In the genomic region with DNA sequence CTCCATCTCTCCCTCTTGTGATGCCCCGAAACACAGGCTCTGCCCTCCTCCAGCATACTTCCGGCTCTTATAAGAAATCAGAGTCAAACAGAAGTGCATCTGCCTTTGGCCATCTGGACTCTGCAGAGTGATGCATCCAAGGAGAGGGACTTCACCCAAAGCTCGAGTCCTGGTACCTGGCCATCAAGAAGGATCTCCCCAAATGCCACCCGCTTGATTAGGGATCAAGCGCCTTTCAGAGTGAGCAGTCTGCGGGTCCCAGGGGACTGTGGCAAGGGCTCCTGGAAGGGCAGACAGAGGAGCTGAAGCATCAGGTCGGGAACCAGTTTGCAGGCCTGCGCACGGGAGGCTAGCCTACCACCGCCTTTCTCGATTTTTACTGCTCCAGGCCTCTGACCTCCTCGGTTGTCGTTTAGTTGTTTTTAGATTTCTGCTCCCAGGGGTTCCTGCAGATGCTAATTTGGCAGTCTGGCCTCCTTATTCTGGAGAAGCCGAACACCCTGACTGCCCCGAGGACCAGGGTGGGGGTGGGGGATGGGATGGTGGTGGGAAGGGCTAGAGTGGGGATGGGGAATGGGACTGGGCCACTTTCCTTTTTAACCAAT, we compare ENCODE assay signal across 24 mouse cellular contexts. TPM values are rescaled to one million over a fixed set of nuclear protein-coding genes. Genes with fewer than 3 reads are reported as not detected.
A peak's percentile ranks its signal among the peaks of the same experiment; 100 is the strongest.
DNase-seq lines count a peak whose midpoint lies in the region; TF ChIP-seq lines count a peak whose summit lies in the region.
"Had no signal": no experiment of that assay in that cellular context is flagged by ENCODE, and none has a peak within 500 bp of the region (broad histone marks: within the 10 kb centered on the region; RNA-seq: fewer than 3 reads in every experiment).

No protein-coding gene starts in this region.

- TF ChIP-seq EP300 in heart, adult 2 months (IDR thresholded peaks at IDR 0.05; ENCODE audit: insufficient read depth, low read depth, low read length), result no peak

- no peak overlapping the region for H3K4me3 ChIP-seq in heart, adult 2 months
- no peak overlapping the region for H3K4me3 ChIP-seq in embryonic fibroblast, embryonic 13.5 days (ENCODE audit: insufficient read depth, low read length)
- H3K4me3 ChIP-seq in small intestine, adult 2 months (ENCODE audit: low read depth, low read length), result no peak overlapping the region
- H3K4me3 ChIP-seq: embryonic facial prominence, embryonic 12.5 days; erythroblast, embryonic 14.5 days; forebrain, embryonic 12.5 days; limb, embryonic 15.5 days; megakaryocyte, embryonic 14.5 days; stomach, embryonic 15.5 days had no signal

- intact Hi-C loops in heart, adult 2 months (cut with DNase I), result no loop called here
- intact Hi-C loops in heart, postnatal 36 days (cut with DNase I), result no loop called here
- intact Hi-C loops in left cerebral cortex, postnatal 4 days (cut with DNase I), result loop anchor here (10.0 kb wide), 1 partner anchor 202 kb away; no protein-coding TSS in a partner anchor
- intact Hi-C loops in left cerebral cortex, postnatal 36 days (cut with DNase I), result no loop called here

- 69% methylated on average over 15 of the region's 15 CpGs for WGBS in heart, adult 2 months
- WGBS in small intestine, adult 2 months, result 84% methylated on average over 15 of the region's 15 CpGs

- H3K27me3 ChIP-seq in heart, adult 2 months (ENCODE audit: control insufficient read depth, insufficient read depth, low read length), result no peaks in the 10 kb centered on the region
- no peaks in the 10 kb centered on the region for H3K27me3 ChIP-seq in small intestine, adult 2 months (ENCODE audit: control insufficient read depth, insufficient read depth, low read length)

- no peak overlapping the region for H3K9ac ChIP-seq in heart, adult 2 months (ENCODE audit: low read depth, low read length)
- H3K9ac ChIP-seq: embryonic facial prominence, embryonic 12.5 days; forebrain, embryonic 12.5 days; limb, embryonic 15.5 days; liver, embryonic 14.5 days; lung, embryonic 14.5 days; stomach, embryonic 15.5 days had no signal

- TF ChIP-seq CTCF in heart, adult 2 months (IDR thresholded peaks at IDR 0.05), result no peak
- TF ChIP-seq CTCF in embryonic fibroblast, embryonic 13.5 days (IDR thresholded peaks at IDR 0.05; ENCODE audit: borderline replicate concordance, insufficient read depth, low read length), result no peak
- TF ChIP-seq CTCF in small intestine, adult 2 months (IDR thresholded peaks at IDR 0.05; ENCODE audit: extremely low read depth, insufficient read length, insufficient replicate concordance, low read depth, low read length), result no peak

- DNase-seq in heart, adult 2 months, result no peak
- DNase-seq in heart, postnatal 36 days, result no peak
- DNase-seq in left cerebral cortex, postnatal 4 days, result peak; percentile 66
- no peak for DNase-seq in left cerebral cortex, postnatal 36 days (ENCODE audit: low spot score in 2 of 2)
- no peak for DNase-seq in urinary bladder, postnatal 25 days (ENCODE audit: low spot score)
- DNase-seq: cerebellum, adult 18-20 months; cerebellum, postnatal 25 days; kidney, adult 18-20 months; layer of hippocampus, postnatal 36 days; lung, embryonic 14.5 days; right cerebral cortex, postnatal 4 days; thymus, adult 18-20 months had no signal

- TF ChIP-seq POLR2A in heart, adult 2 months (IDR thresholded peaks at IDR 0.05; ENCODE audit: insufficient read depth, low read depth, low read length), result no peak
- no peak for TF ChIP-seq POLR2A in embryonic fibroblast, embryonic 13.5 days (IDR thresholded peaks at IDR 0.05; ENCODE audit: low read depth, low read length)
- no peak for TF ChIP-seq POLR2A in small intestine, adult 2 months (IDR thresholded peaks at IDR 0.05; ENCODE audit: low read depth, low read length)

- no peaks in the 10 kb centered on the region for H3K79me2 ChIP-seq in heart, adult 2 months (replicated peaks; ENCODE audit: control insufficient read depth, insufficient read depth, low read length)

- peak overlapping the region; percentile 44 for H3K27ac ChIP-seq in heart, adult 2 months
- H3K27ac ChIP-seq in embryonic fibroblast, embryonic 13.5 days (ENCODE audit: insufficient read depth, low read length), result peak overlapping the region; percentile 25; the same call in 1 of the 2 replicates
- 0 out of 2 replicates have a peak overlapping the region, but pooled peaks have one; percentile 87 for H3K27ac ChIP-seq in small intestine, adult 2 months (ENCODE audit: insufficient read depth, low read depth, low read length)
- H3K27ac ChIP-seq: embryonic facial prominence, embryonic 12.5 days; forebrain, embryonic 12.5 days; limb, embryonic 15.5 days; liver, embryonic 14.5 days; stomach, embryonic 15.5 days had no signal

- H3K4me1 ChIP-seq in heart, adult 2 months (ENCODE audit: control insufficient read depth, insufficient read depth, low read length), result peaks cover 1% of the 10 kb centered on the region
- H3K4me1 ChIP-seq in embryonic fibroblast, embryonic 13.5 days (ENCODE audit: control insufficient read depth, insufficient read depth, low read length), result peaks cover 20% of the 10 kb centered on the region; the same call in 1 of the 2 replicates
- peaks cover 26% of the 10 kb centered on the region for H3K4me1 ChIP-seq in small intestine, adult 2 months (ENCODE audit: control insufficient read depth, insufficient read depth, insufficient read length, low read length)

- H3K36me3 ChIP-seq in heart, adult 2 months (ENCODE audit: control insufficient read depth, insufficient read depth, low read length), result no peaks in the 10 kb centered on the region
- no peaks in the 10 kb centered on the region for H3K36me3 ChIP-seq in small intestine, adult 2 months (ENCODE audit: control insufficient read depth, insufficient read depth, low read length)
- H3K36me3 ChIP-seq: embryonic facial prominence, embryonic 12.5 days; forebrain, embryonic 12.5 days; limb, embryonic 15.5 days; stomach, embryonic 15.5 days had no signal

RNA-seq across cellular contexts. Expression of a gene that starts 13.7 kb away (rescaled TPM):
- total RNA-seq in heart, adult 2 months (2021), result 10 to 100 TPM; 14.0 to 15.8 TPM
- 20.9 and 25.1 TPM in 2 replicates for polyA plus RNA-seq in heart, adult 2 months (2012; rRNA removed)
- 10 to 100 TPM; 16.5 to 17.9 TPM for total RNA-seq in heart, postnatal 36 days (2021)
- 10 to 100 TPM in 1 of 2 experiments, 1 to 10 TPM in 1; 9.3 to 11.5 TPM for total RNA-seq in left cerebral cortex, postnatal 4 days (2021)
- total RNA-seq in left cerebral cortex, postnatal 36 days (2021), result 10 to 100 TPM; 29.6 to 31.5 TPM
- 14.0 and 28.8 TPM in 2 replicates for polyA plus RNA-seq in embryonic fibroblast, embryonic 13.5 days (2011; ENCODE audit: insufficient read length, low read depth, missing spikeins)
- 84.2 and 133 TPM in 2 replicates for polyA plus RNA-seq in small intestine, adult 2 months (2012; rRNA removed)
- polyA plus RNA-seq: erythroblast, embryonic 14.5 days had no signal

RNA-seq across cellular contexts. Expression of a gene that starts 38.0 kb away (rescaled TPM):
- not detected for total RNA-seq in heart, adult 2 months (2021)
- 0.20 TPM in 1 of 2 replicates, not detected in the other for polyA plus RNA-seq in heart, adult 2 months (2012; rRNA removed)
- not detected for total RNA-seq in heart, postnatal 36 days (2021)
- 10 to 100 TPM in 1 of 2 experiments, 1 to 10 TPM in 1; 8.8 to 10.1 TPM for total RNA-seq in left cerebral cortex, postnatal 4 days (2021)
- total RNA-seq in left cerebral cortex, postnatal 36 days (2021), result 1 to 10 TPM; 6.3 to 6.4 TPM
- polyA plus RNA-seq in embryonic fibroblast, embryonic 13.5 days (2011; ENCODE audit: insufficient read length, low read depth, missing spikeins), result not detected in 2 replicates
- 0.09 and 0.10 TPM in 2 replicates for polyA plus RNA-seq in small intestine, adult 2 months (2012; rRNA removed)
- total RNA-seq: hematopoietic stem cell, adult 5-6 weeks had no signal
- polyA plus RNA-seq: erythroblast, embryonic 14.5 days; heart, embryonic 14.5 days; liver, embryonic 14.5 days had no signal

RNA-seq across cellular contexts. Expression of a gene that starts 38.1 kb away (rescaled TPM):
- total RNA-seq in heart, adult 2 months (2021), result under 1 TPM in 1 of 2 experiments, not detected in 1; 0.05 TPM
- 0.06 TPM in 1 of 2 replicates, not detected in the other for polyA plus RNA-seq in heart, adult 2 months (2012; rRNA removed)
- not detected for total RNA-seq in heart, postnatal 36 days (2021)
- total RNA-seq in left cerebral cortex, postnatal 4 days (2021), result 1 to 10 TPM; 3.6 to 4.2 TPM
- total RNA-seq in left cerebral cortex, postnatal 36 days (2021), result 1 to 10 TPM; 5.4 to 6.2 TPM
- not detected in 2 replicates for polyA plus RNA-seq in embryonic fibroblast, embryonic 13.5 days (2011; ENCODE audit: insufficient read length, low read depth, missing spikeins)
- not detected in 2 replicates for polyA plus RNA-seq in small intestine, adult 2 months (2012; rRNA removed)
- total RNA-seq: gastrocnemius, adult 8-10 months; hematopoietic stem cell, adult 5-6 weeks had no signal
- polyA plus RNA-seq: erythroblast, embryonic 14.5 days; heart, embryonic 14.5 days; liver, embryonic 14.5 days had no signal

Comparison
In these comparisons a context has a peak if more than half of its experiments do, and no peak if none do; other contexts are left out.
1. H3K27ac ChIP-seq: peak in every context shown above with its lines; median percentile 87 in small intestine, adult 2 months; 44 in heart, adult 2 months; 25 in embryonic fibroblast, embryonic 13.5 days.
2. RNA of a gene that starts 38.0 kb away (total RNA-seq): 8.8 to 10.1 TPM in left cerebral cortex, postnatal 4 days and 6.3 to 6.4 TPM in left cerebral cortex, postnatal 36 days; not detected in heart, adult 2 months and not detected in heart, postnatal 36 days; every median in the first group is over 4 times any median in the second.
3. RNA of a gene that starts 38.1 kb away (total RNA-seq): 5.4 to 6.2 TPM in left cerebral cortex, postnatal 36 days and 3.6 to 4.2 TPM in left cerebral cortex, postnatal 4 days; 0.05 TPM in heart, adult 2 months and not detected in heart, postnatal 36 days; every median in the first group is over 4 times any median in the second.